Mouse (Mus musculus) stomach, embryonic 14.5 days (tissue): ENCODE data around the gene Pdcd5. TPM values are rescaled to one million over a fixed set of nuclear protein-coding genes. Genes with fewer than 3 reads are reported as not detected.

ENCODE experiments used
- ATAC-seq: fragments of 200-750 bp; cut with Nextera tagmentation; 2 replicates; pipeline ENCODE4 v1.8.0; 2017; ENCODE audit warnings: low read depth, moderate TSS enrichment; ENCODE audit not compliant: insufficient number of reproducible peaks, insufficient read depth, low FRiP score
- H3K27ac ChIP-seq: fragments of 300-500 bp; sonication (generic); 2 replicates; pipeline ENCODE4 v1.5.1; 2014; ENCODE audit warnings: mild to moderate bottlenecking, low read length, moderate library complexity, mixed read lengths
- H3K27me3 ChIP-seq: fragments of 300-500 bp; sonication (generic); 2 replicates; pipeline ENCODE4 v1.6.1; 2014; ENCODE audit warnings: low read length, control low read depth, mixed read lengths; ENCODE audit not compliant: control insufficient read depth, insufficient read depth
- H3K36me3 ChIP-seq: fragments of 300-500 bp; sonication (generic); 2 replicates; pipeline ENCODE4 v1.6.1; 2014; ENCODE audit warnings: mild to moderate bottlenecking, control low read depth, low read length, moderate library complexity, mixed read lengths; ENCODE audit not compliant: control insufficient read depth, insufficient read depth
- H3K4me1 ChIP-seq: fragments of 300-500 bp; sonication (generic); 2 replicates; pipeline ENCODE4 v1.6.1; 2014; ENCODE audit warnings: low read length, control low read depth, mixed read lengths; ENCODE audit not compliant: control insufficient read depth, insufficient read depth
- H3K4me2 ChIP-seq: fragments of 300-500 bp; sonication (generic); replicated peaks from 2 replicates; pipeline ENCODE4 v1.6.1; 2014; ENCODE audit warnings: low read depth, low read length, control low read depth
- H3K4me3 ChIP-seq: fragments of 300-500 bp; sonication (generic); 2 replicates; pipeline ENCODE4 v1.5.1; 2014; ENCODE audit warnings: low read depth, low read length, control low read depth
- H3K9ac ChIP-seq: fragments of 300-500 bp; sonication (generic); replicated peaks from 2 replicates; pipeline ENCODE4 v1.6.1; 2014; ENCODE audit warnings: low read depth, mild to moderate bottlenecking, control low read depth, low read length, moderate library complexity, mixed read lengths
- H3K9me3 ChIP-seq: fragments of 300-500 bp; sonication (generic); 2 replicates; pipeline ENCODE4 v1.6.1; 2016; ENCODE audit warnings: low read depth, low read length, control low read depth; ENCODE audit not compliant: control insufficient read depth
- WGBS: fragments of 180-500 bp; shearing (Covaris S2); extraction: QIAGEN DNeasy Blood & Tissue Kit; methylation state at CpG from one replicate; pipeline ENCODE4 v1.1.7; 2014; 5-methylcytosine and 5-hydroxymethylcytosine counted together
- polyA plus RNA-seq: library from polyadenylated mRNA; unstranded; fragments of >200 nt; fragmentation: Nextera tagmentation; extraction: Ambion mirVana; gene quantifications from 2 replicates; pipeline ENCODE4 v1.2.1, GENCODE M21; 2014

Gene Pdcd5
- polyA plus RNA-seq, 1 experiment from 2014 or later = 284 TPM

DNA sequence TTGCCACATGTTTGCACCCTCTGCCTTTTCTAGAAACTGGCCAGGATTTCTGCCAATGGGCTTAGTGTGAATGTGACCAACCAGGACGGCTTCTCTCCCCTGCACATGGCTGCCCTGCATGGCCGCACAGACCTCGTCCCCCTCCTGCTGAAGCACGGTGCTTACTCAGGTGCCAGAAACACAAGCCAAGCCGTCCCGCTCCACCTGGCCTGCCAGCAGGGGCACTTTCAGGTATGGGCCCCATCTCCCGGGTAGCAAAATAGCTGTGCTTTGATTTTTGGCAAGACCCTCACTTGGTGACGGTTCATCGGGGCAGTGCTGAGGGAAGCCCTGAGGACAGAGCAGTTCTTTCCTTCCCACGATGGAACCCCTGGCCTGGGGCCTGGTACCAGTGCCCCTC lies 19.9 kb downstream of the Pdcd5 start:
- H3K27ac ChIP-seq = no peak overlapping the region
- no peaks in the 10 kb centered on the region for H3K9me3 ChIP-seq
- no peaks in the 10 kb centered on the region for H3K27me3 ChIP-seq
- no peak overlapping the region for H3K9ac ChIP-seq
- no peaks in the 10 kb centered on the region for H3K4me1 ChIP-seq
- peaks cover 32% of the 10 kb centered on the region for H3K36me3 ChIP-seq
- WGBS = 89% methylated on average over 10 of the region's 10 CpGs
- ATAC-seq = no peak
- no peak overlapping the region for H3K4me3 ChIP-seq
- H3K4me2 ChIP-seq = no peak overlapping the region

DNA sequence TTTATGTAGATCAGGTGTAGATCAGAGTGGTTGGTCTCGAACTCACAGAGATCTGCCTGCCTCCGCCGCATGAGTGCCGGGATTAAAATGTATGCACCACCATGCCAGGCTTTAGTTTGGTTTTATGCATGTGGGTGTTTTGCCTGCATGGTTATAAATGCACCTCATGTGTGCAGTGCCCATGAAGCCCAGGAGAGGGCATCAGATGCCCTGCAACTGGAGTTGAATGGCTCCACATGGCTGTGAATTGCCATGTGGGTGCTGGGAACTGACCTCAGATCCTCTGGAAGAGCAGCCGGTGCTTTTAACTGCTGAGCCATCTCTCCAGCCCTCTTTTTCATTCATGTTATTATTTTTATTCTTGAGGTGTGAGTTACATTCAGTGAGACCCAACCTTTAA lies 21.3 kb downstream of the Pdcd5 start:
- Histone ChIP-seq H3K27me3 (no peaks in the 10 kb centered on the region), H3K9me3 (no peaks in the 10 kb centered on the region), H3K27ac (no peak overlapping the region), H3K4me3 (no peak overlapping the region), H3K4me1 (no peaks in the 10 kb centered on the region), H3K36me3 (peaks cover 32% of the 10 kb centered on the region), H3K4me2 (no peak overlapping the region), H3K9ac (no peak overlapping the region)
- no peak for ATAC-seq
- 97% methylated on average over 5 of the region's 5 CpGs for WGBS

DNA sequence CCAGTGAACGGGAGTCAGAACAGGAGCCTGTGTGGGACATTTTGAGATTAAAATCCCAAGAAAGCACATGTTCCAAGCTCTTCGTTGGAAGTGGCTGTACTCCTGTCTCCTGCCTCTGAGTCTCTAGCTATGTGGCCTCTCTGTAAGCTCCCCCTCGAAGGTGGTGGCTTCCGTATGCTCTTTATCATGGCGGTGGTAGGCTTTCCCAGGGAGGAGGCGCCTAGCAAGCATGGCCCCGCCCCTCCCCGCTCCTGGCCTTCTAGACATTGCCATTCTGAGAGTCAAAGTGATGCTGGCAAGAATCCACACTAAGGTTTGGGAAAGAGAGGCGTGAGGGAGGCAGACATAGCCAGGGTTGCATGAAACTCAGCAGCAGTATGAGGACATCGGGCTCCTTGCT lies 24.7 kb downstream of the Pdcd5 start:
- peaks cover 32% of the 10 kb centered on the region for H3K36me3 ChIP-seq
- no peaks in the 10 kb centered on the region for H3K9me3 ChIP-seq
- no peak overlapping the region for H3K27ac ChIP-seq
- H3K4me1 ChIP-seq = no peaks in the 10 kb centered on the region
- no peak overlapping the region for H3K4me3 ChIP-seq
- no peak overlapping the region for H3K4me2 ChIP-seq
- 92% methylated on average over 10 of the region's 10 CpGs for whole genome bisulfite sequencing
- H3K9ac ChIP-seq = no peak overlapping the region
- H3K27me3 ChIP-seq = no peaks in the 10 kb centered on the region
- no peak for ATAC-seq

DNA sequence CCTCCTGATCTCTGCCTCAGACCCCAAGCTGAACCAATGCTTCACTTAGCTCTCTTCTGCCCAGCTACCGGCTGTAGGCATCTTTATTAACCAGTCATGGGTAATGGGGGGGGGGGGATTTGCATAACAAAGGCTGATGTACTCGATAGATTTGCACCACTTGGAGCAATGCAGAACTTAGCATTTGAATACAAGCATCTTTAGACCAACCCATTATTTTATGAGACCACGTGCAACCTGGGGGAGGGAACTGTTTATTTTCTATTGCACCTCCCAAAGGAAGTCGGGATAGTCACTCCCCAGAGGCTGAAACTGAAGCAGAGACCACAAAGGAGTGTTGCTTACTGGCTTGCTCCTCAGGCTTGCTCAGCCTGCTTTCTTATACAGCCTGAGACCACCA lies 29.8 kb downstream of the Pdcd5 start:
- Histone ChIP-seq H3K27ac (no peak overlapping the region), H3K4me3 (no peak overlapping the region), H3K4me2 (no peak overlapping the region), H3K9me3 (no peaks in the 10 kb centered on the region), H3K4me1 (no peaks in the 10 kb centered on the region), H3K27me3 (no peaks in the 10 kb centered on the region), H3K9ac (no peak overlapping the region), H3K36me3 (peaks cover 48% of the 10 kb centered on the region)
- WGBS = 72% methylated on average over 4 of the region's 4 CpGs
- ATAC-seq = no peak

DNA sequence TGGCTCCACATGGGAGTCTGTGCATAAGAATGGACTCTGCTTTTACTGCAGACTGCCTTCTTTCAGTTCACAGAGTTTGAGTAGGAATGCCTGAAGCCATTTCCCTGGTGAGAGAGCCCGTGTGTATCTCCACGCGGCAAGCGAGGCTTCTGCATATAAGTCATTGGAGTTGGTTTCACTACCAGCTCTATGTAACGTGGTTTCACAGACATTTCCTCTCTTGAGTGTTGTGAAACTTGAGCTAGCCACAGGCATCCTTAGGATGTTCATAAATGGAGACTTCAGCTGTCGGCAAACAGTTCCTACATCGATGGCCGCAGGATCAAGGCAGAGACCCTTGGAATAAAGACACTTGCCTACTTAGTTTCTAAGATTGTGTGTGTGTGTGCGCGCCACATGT lies 38.1 kb downstream of the Pdcd5 start:
- H3K4me1 ChIP-seq = no peaks in the 10 kb centered on the region
- 95% methylated on average over 10 of the region's 10 CpGs for WGBS
- no peak overlapping the region for H3K4me3 ChIP-seq
- H3K27ac ChIP-seq = no peak overlapping the region
- no peaks in the 10 kb centered on the region for H3K9me3 ChIP-seq
- H3K36me3 ChIP-seq = peaks cover 45% of the 10 kb centered on the region
- no peak for ATAC-seq
- H3K4me2 ChIP-seq = no peak overlapping the region
- H3K9ac ChIP-seq = no peak overlapping the region
- no peaks in the 10 kb centered on the region for H3K27me3 ChIP-seq

DNA sequence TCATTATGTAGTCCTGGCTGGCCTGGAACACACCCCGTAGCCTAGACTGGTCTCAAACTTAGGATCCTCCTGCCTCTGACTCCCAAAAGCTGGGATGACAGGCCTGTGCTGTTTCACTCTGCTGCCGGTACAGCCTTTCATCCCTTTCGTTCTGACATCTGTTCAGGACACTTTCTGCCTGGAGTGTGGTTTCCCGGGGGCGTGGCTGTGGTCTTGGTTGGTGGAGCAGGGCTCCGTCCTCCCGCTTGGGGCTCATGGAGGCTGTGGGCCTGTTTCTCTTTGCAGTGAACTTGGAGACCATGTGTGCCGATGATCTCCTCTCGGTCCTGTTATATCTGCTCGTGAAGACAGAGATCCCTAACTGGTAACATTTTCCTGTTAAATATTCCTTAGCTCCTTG lies 40.5 kb downstream of the Pdcd5 start:
- H3K9me3 ChIP-seq = no peaks in the 10 kb centered on the region
- WGBS = 90% methylated on average over 10 of the region's 10 CpGs
- peaks cover 51% of the 10 kb centered on the region for H3K36me3 ChIP-seq
- H3K4me3 ChIP-seq = no peak overlapping the region
- H3K9ac ChIP-seq = no peak overlapping the region
- no peak for ATAC-seq
- no peak overlapping the region for H3K27ac ChIP-seq
- H3K27me3 ChIP-seq = no peaks in the 10 kb centered on the region
- H3K4me1 ChIP-seq = no peaks in the 10 kb centered on the region
- no peak overlapping the region for H3K4me2 ChIP-seq

DNA sequence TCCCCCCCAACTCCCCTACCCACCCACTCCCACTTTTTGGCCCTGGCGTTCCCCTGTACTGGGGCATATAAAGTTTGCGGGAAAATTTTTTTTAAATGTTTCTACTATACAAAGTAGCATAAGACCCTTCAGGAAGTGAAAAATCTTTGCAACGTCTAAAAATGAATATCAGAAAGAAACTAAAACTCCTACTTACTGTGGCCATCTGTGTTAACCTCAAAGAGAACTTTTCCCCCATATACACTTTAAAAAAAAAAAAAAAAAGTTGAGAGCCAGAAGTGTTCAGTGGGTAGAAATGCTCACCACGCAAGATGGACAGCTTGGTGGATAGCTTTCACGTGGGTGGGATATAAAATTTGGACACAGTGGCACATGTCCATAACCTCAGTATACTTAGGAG lies 44.6 kb downstream of the Pdcd5 start:
- Histone ChIP-seq H3K36me3 (peaks cover 26% of the 10 kb centered on the region; the same call in 1 of the 2 replicates), H3K27me3 (no peaks in the 10 kb centered on the region), H3K4me2 (no peak overlapping the region), H3K27ac (no peak overlapping the region), H3K4me3 (no peak overlapping the region), H3K9me3 (no peaks in the 10 kb centered on the region), H3K9ac (no peak overlapping the region), H3K4me1 (no peaks in the 10 kb centered on the region)
- 92% methylated on average over 5 of the region's 5 CpGs for WGBS
- ATAC-seq = no peak

DNA sequence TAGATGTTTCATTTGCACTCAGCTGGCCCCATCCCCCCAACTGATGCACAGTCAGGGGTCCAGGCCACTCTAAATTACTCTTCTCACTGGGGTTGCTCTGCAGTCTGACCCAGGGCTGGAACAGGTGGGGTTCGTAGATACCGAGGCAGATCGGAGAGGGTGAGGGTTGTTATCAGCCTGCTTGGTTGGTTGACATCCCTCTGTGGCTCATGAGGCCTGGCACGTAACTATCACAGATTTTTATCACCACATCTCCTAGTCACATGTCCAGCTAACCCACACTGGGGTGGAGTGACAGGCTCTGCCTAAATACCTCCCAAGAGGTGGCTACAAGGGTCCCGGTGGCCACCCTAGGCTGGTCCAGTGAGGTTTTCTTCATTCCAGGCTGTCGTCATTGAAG lies 46.2 kb downstream of the Pdcd5 start:
- WGBS = 88% methylated on average over 6 of the region's 6 CpGs
- Histone ChIP-seq H3K4me3 (no peak overlapping the region), H3K36me3 (peaks cover 23% of the 10 kb centered on the region; the same call in 1 of the 2 replicates), H3K9ac (no peak overlapping the region), H3K27me3 (no peaks in the 10 kb centered on the region), H3K4me1 (no peaks in the 10 kb centered on the region), H3K9me3 (no peaks in the 10 kb centered on the region), H3K27ac (no peak overlapping the region), H3K4me2 (no peak overlapping the region)
- no peak for ATAC-seq

DNA sequence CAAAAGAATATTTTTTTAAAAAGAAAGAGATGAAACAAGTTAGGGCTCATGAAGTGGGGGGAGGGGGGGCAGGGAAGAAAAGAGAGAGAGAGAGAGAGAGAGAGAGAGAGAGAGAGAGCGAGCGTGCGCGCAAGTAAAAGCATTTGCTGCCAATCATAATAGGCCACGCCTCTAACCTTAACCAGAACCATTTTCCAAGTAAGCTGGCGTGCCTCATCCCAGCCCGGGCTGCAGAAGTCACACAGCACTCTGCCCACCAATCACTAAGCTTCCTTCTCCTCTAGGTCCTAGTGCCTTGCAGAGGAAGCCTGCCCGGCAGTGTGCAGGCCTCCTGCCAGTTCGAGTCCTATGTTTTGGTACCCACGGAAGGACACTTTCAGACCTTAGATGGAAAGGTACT lies 47.3 kb downstream of the Pdcd5 start:
- no peak for ATAC-seq
- H3K4me2 ChIP-seq = no peak overlapping the region
- peaks cover 32% of the 10 kb centered on the region; the same call in 1 of the 2 replicates for H3K36me3 ChIP-seq

More for the DNA sequence above, 47.3 kb downstream of the Pdcd5 start:
- Histone ChIP-seq H3K27me3 (no peaks in the 10 kb centered on the region), H3K27ac (no peak overlapping the region), H3K4me1 (no peaks in the 10 kb centered on the region), H3K4me3 (no peak overlapping the region), H3K9ac (no peak overlapping the region), H3K9me3 (no peaks in the 10 kb centered on the region)
- 87% methylated on average over 8 of the region's 10 CpGs for WGBS
